Mouse (Mus musculus) adrenal gland (tissue): Measurements from ENCODE around the gene Ankrd49.

Source experiments
- intact Hi-C: fragments of 180-260 bp; cut with DNase I; formaldehyde crosslinking; loops from one replicate; pipeline ENCODE4 v1.15.1; 2025
- long read RNA-seq, 2 experiments: library from polyadenylated mRNA; unstranded; transcript quantifications; one replicate each; pipeline ENCODE4 v2.0.0; 2020; ENCODE audit warnings: borderline replicate concordance in 1 of 2; ENCODE audit not compliant: insufficient replicate concordance in 1 of 2

Gene Ankrd49
- long read RNA-seq, experiment 1, partial matches to known transcripts: 0 of 7 reads
- long read RNA-seq, experiment 1, other reads (novel, unspliced or antisense): 0 of 7 reads
- long read RNA-seq, experiment 2, partial matches to known transcripts: 0 of 7 reads
- long read RNA-seq, experiment 2, other reads (novel, unspliced or antisense): 0 of 7 reads

DNA sequence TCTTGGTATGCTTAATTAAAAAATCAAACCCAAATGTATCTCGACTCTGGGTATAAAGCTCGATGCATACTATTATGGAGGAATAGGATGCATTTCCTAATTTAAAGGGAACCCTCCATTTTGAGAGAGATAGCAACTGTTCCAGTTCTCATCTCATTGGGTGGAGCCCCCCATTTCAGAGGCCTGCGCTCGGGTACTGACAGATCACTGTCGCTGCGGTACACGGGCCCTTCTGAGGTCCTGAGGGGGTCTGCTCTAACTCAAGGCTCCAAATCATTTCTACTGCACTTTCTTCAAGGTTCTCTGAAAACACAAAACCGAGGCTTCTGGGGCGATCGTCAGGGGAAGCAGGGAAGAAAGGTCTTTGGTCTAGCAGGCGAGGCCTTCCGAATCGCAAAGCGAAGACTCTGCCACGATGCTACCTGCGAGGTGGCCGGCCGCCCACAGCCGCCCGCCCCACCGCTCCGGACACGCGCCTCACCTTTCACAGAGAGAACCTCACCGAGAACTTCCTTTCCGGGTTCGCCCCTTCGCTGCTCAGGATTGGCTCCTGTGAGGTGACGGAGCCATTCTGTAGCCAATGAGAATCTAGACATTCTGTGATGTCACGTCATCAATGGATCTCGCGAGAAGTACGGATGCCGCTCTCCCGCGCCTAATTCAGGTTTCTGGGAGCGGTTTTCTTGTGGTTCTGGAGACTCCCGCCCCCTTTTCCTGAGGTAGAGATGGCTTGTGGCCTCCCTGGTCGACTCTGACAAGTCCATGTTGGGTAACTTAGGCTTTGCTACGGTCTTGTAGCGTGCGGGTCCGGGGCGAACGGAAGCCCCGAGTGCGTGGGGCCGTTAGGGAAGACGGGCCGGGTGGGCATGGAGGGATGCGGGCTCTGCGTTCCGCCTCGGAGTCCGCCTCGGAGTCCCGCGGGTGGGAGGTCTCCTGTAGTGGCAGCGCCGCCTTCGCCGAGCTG is at the start of gene Ankrd49, which contains the start of gene Mre11a:
TSS of gene Ankrd49 (minus strand) at position 818 of the 964 bp plus-strand sequence.
TSS of gene Mre11a (plus strand) at position 616 of the 964 bp plus-strand sequence.
- intact Hi-C loops: loop anchor here (10.0 kb wide), 1 partner anchor 520 kb away; the partner anchor contains the start of genes 4931406C07Rik and Taf1d

GRCm38 (mm10) chr9:14832046-14832445 is 47.4 kb upstream of the Ankrd49 start:
- intact Hi-C loops: no loop called here

DNA sequence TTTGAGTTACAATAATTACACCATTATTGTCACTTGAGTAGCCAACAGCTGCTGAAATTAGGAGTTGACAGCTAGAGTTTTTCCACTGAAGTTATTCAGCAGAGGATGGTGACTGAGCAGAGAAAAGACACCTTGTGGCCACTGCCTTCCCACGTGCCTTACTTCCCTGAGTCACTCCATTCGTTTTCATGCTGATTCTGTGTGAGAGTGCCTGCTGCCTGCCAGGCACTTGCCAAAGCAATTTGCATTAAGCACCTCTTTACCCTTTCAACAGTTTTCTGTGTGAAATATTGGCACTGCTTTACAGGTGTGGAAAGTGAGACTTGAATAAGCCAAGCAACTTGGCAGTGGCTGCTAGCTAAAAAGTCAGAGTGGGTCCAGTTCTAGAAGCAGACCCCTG is 43.2 kb upstream of the Ankrd49 start:
- intact Hi-C loops: no loop called here

- intact Hi-C loops: no loop called here
Measured at GRCm38 (mm10) chr9:14824840-14825239, 40.2 kb upstream of the Ankrd49 start.

DNA sequence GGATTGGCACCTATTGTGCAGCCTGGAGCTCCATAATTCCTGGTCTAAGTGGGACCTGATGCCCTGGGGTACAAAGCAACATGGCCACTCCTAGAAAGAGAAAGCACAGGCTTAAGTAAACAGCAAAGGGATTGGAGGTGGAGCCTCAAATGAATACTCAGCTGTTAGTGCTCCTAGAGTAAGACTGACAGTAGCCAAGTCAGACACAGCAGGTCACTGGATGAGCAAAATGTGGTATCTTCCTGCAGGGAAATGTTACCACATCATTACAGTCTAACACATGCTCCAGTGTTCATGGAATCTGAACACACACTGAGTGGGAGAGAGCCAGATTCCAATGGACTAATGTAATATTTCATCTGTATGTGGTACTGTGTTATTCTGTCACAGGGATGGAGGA is 36.7 kb upstream of the Ankrd49 start:
- intact Hi-C loops: no loop called here

GRCm38 (mm10) chr9:14810111-14810510 is 25.5 kb upstream of the Ankrd49 start:
- intact Hi-C loops: no loop called here

GRCm38 (mm10) chr9:14806786-14807185 is 22.1 kb upstream of the Ankrd49 start:
- intact Hi-C loops: no loop called here

GRCm38 (mm10) chr9:14805714-14806113 is 21.1 kb upstream of the Ankrd49 start:
- intact Hi-C loops: no loop called here

GRCm38 (mm10) chr9:14787356-14787755 is 2.7 kb upstream of the Ankrd49 start:
- intact Hi-C loops: loop anchor here (10.0 kb wide), 1 partner anchor 517 kb away; the partner anchor contains the start of genes 4931406C07Rik and Taf1d

DNA sequence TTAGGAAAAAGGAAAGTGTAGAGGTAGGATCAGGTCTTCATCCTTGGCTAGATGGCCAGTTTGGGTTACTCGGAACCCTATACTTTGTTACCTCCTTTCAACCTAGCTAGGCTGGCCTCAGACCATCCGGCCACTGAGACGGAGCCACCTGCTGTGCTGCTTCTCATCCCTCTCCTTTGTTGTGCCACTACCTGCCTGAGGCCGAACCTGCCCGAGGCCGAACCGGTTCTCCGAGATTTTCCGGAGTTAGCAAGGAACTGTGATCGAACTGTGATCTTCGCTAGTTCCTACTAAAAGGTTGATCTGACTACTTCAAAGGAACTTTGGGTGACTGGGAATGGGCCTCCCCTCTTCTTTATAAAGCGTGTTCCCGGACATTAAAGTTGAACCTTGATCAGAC is 6.3 kb downstream of the Ankrd49 start:
- intact Hi-C loops: no loop called here

DNA sequence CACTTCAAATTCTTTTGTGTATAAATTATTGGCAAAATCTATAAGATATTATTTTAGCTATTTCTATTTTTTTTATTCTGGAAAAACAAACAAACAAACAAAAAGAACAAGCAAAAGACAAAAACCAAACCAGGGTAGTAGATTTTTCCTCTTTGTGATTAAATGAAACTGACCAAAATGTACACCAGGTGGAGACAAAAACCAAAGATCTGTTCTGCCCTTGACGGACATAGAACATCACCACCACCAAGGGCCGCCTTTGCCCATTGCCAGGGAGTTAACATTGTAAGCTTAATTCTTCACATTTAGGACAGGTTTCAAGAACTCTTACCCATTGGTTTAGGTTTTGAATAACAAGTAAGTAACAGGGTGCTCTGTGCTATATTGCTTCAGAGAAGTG is 10.8 kb downstream of the Ankrd49 start:
- intact Hi-C loops: loop anchor here (2.0 kb wide), 1 partner anchor 241 kb away; no protein-coding TSS in a partner anchor

DNA sequence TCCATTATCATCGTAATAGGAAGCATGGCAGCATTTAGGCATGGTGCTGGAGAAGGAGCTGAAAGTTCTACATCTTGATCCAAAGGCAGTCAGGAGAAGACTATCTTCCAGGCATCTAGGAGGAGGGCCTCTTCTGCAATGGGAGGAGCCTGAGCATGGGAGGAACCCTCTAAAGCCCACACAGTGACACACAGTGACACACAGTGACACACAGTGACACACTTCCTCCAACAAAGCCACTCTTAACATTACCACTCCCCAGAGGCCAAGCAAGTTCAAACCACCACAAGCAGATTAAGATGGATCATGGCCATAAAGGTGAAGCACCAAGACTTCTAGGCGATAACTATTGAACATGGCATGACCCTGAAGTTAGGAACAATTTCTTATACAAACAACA is 12.6 kb downstream of the Ankrd49 start:
- intact Hi-C loops: no loop called here

DNA sequence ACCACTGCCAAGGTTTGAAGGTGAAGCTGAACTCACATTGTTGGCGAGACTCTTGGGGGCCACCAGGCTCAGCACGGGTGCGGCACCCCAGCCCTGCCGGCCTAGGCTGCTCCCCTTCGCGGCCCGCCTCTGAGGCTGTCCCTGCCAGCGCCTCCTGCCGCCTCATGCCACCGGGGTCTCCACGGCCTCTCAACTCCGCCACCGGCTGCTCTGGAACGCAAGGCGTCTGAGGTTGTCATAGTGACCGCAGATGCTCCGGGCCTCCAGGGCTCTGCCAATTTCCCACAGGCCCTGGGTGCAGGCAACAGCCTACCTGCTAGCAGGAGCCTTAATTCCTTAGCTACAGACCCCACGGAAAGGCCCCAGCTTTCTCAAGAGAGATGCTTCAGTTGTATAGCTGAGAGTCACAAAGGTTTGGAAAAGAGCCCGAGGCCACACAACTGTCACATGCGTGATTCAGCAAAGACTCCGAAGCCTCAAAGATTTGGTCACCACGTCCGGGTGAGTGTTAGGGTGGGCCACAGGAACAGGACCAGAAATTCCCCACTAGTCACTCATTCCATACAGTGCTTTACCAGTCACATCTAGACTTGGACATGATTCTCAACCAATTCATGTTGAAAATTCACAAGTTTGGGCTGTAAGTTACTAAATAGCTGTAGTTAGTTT is 13.7 kb downstream of the Ankrd49 start, which contains the start of gene 1700012B09Rik:
TSS of gene 1700012B09Rik (minus strand) at position 228 of the 669 bp plus-strand sequence.
- intact Hi-C loops: no loop called here

DNA sequence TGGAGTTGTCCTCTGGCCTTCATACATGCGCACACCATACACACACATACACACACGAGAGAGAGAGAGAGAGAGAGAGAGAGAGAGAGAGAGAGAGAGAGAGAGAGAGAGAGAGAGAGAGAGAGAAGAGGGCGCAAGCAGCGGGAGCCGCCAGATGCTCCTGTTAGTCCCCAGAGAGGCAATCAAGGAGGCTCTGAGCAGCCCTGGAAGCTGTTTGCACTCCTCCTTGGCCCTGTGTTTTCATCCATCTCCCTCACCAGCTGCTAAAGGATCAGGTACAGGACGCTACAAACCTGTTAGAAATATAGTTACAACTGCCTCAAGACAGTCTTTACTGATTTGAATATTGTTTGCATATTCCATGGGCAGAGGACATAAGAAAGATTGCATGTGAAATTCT is 14.8 kb downstream of the Ankrd49 start:
- intact Hi-C loops: loop anchor here (10.0 kb wide), 1 partner anchor 245 kb away; no protein-coding TSS in a partner anchor

- intact Hi-C loops: loop anchor here (5.0 to 10.0 kb wide), 2 partner anchors 67 to 240 kb away; no protein-coding TSS in a partner anchor
Measured at GRCm38 (mm10) chr9:14764765-14765164, 19.9 kb downstream of the Ankrd49 start.

- intact Hi-C loops: no loop called here
Measured at GRCm38 (mm10) chr9:14759261-14759660, 25.4 kb downstream of the Ankrd49 start.

- intact Hi-C loops: no loop called here
Measured at GRCm38 (mm10) chr9:14758590-14758989, 26.1 kb downstream of the Ankrd49 start.

DNA sequence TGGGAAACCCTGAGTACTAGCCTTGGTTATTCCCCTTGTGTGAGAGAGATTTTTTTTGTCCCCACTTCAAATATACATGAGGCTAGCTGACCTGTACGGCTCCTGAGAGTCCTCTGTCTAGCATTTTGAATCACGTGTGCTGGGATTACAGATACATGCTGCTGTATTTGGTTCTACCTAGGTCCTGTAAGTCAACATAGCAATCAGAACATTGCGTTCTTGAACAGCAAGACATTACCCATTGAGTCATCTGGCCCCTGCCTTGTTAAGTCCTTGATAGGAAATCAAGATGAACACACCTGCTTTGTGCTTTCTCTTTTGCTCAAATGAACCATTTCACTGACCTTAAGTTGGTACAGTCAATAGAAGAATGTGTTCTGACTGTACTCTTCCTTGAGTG is 30.2 kb downstream of the Ankrd49 start:
- intact Hi-C loops: no loop called here

GRCm38 (mm10) chr9:14753947-14754346 is 30.7 kb downstream of the Ankrd49 start:
- intact Hi-C loops: no loop called here

- intact Hi-C loops: no loop called here
Measured at GRCm38 (mm10) chr9:14752001-14752522, 32.6 kb downstream of the Ankrd49 start, which contains the start of gene Fut4. TSS of gene Fut4 (minus strand) at chr9:14752393.

- intact Hi-C loops: no loop called here
Measured at GRCm38 (mm10) chr9:14751503-14752000, 33.1 kb downstream of the Ankrd49 start.
